Mouse (Mus musculus): ENCODE measurements around the gene Dstn. TPM values are rescaled to one million over a fixed set of nuclear protein-coding genes. Genes with fewer than 3 reads are reported as not detected.

The Dstn gene
- polyA plus RNA-seq, 1 experiment, result 875 TPM

- no peak for TF ChIP-seq CTCF (IDR thresholded peaks at IDR 0.05; ENCODE audit: borderline replicate concordance, insufficient read depth, low read length)
- TF ChIP-seq POLR2A (IDR thresholded peaks at IDR 0.05; ENCODE audit: low read depth, low read length), result no peak; the same call in 1 of the 2 replicates
- peak overlapping the region; percentile 47 for H3K4me3 ChIP-seq (ENCODE audit: insufficient read depth, low read length)
- H3K27ac ChIP-seq (ENCODE audit: insufficient read depth, low read length), result peak overlapping the region; percentile 95
- H3K4me1 ChIP-seq (ENCODE audit: control insufficient read depth, insufficient read depth, low read length), result no peaks in the 10 kb centered on the region
Measured at GRCm38 (mm10) chr2:143914221-143914620, 899 bp upstream of the Dstn start.

- TF ChIP-seq CTCF (IDR thresholded peaks at IDR 0.05; ENCODE audit: borderline replicate concordance, insufficient read depth, low read length), result no peak
- TF ChIP-seq POLR2A (IDR thresholded peaks at IDR 0.05; ENCODE audit: low read depth, low read length), result no peak; the same call in 1 of the 2 replicates
- Histone ChIP-seq H3K4me1 (ENCODE audit: control insufficient read depth, insufficient read depth, low read length) (peaks cover 2% of the 10 kb centered on the region; the same call in 1 of the 2 replicates), H3K27ac (ENCODE audit: insufficient read depth, low read length) (peak overlapping the region; percentile 95), H3K4me3 (ENCODE audit: insufficient read depth, low read length) (peak overlapping the region; percentile 93)
Measured at GRCm38 (mm10) chr2:143915600-143916135, 548 bp downstream of the Dstn start.

GRCm38 (mm10) chr2:143916229-143916628 is 1.1 kb downstream of the Dstn start:
- H3K4me1 ChIP-seq (ENCODE audit: control insufficient read depth, insufficient read depth, low read length), result peaks cover 6% of the 10 kb centered on the region; the same call in 1 of the 2 replicates
- TF ChIP-seq CTCF (IDR thresholded peaks at IDR 0.05; ENCODE audit: borderline replicate concordance, insufficient read depth, low read length), result no peak
- TF ChIP-seq POLR2A (IDR thresholded peaks at IDR 0.05; ENCODE audit: low read depth, low read length), result no peak; the same call in 1 of the 2 replicates
- H3K27ac ChIP-seq (ENCODE audit: insufficient read depth, low read length), result peak overlapping the region; percentile 95
- H3K4me3 ChIP-seq (ENCODE audit: insufficient read depth, low read length), result peak overlapping the region; percentile 93

- Histone ChIP-seq H3K27ac (ENCODE audit: insufficient read depth, low read length) (no peak overlapping the region), H3K4me3 (ENCODE audit: insufficient read depth, low read length) (peak overlapping the region; percentile 93), H3K4me1 (ENCODE audit: control insufficient read depth, insufficient read depth, low read length) (peaks cover 6% of the 10 kb centered on the region; the same call in 1 of the 2 replicates)
- no peak for TF ChIP-seq CTCF (IDR thresholded peaks at IDR 0.05; ENCODE audit: borderline replicate concordance, insufficient read depth, low read length)
- no peak for TF ChIP-seq POLR2A (IDR thresholded peaks at IDR 0.05; ENCODE audit: low read depth, low read length)
Measured at GRCm38 (mm10) chr2:143917622-143918021, 2.5 kb downstream of the Dstn start.

- no peak for TF ChIP-seq CTCF (IDR thresholded peaks at IDR 0.05; ENCODE audit: borderline replicate concordance, insufficient read depth, low read length)
Measured at GRCm38 (mm10) chr2:143918831-143919502, 3.8 kb downstream of the Dstn start.

GRCm38 (mm10) chr2:143924085-143924484 is 9.0 kb downstream of the Dstn start:
- peaks cover 8% of the 10 kb centered on the region; the same call in 1 of the 2 replicates for H3K4me1 ChIP-seq (ENCODE audit: control insufficient read depth, insufficient read depth, low read length)
- no peak overlapping the region for H3K4me3 ChIP-seq (ENCODE audit: insufficient read depth, low read length)
- TF ChIP-seq POLR2A (IDR thresholded peaks at IDR 0.05; ENCODE audit: low read depth, low read length) (no peak), CTCF (IDR thresholded peaks at IDR 0.05; ENCODE audit: borderline replicate concordance, insufficient read depth, low read length) (no peak)
- H3K27ac ChIP-seq (ENCODE audit: insufficient read depth, low read length), result no peak overlapping the region

More at GRCm38 (mm10) chr2:143918831-143919502, 3.8 kb downstream of the Dstn start:
- H3K27ac ChIP-seq (ENCODE audit: insufficient read depth, low read length), result no peak overlapping the region
- H3K4me3 ChIP-seq (ENCODE audit: insufficient read depth, low read length), result peak overlapping the region; percentile 23
- peaks cover 6% of the 10 kb centered on the region; the same call in 1 of the 2 replicates for H3K4me1 ChIP-seq (ENCODE audit: control insufficient read depth, insufficient read depth, low read length)

GRCm38 (mm10) chr2:143925826-143926225 is 10.7 kb downstream of the Dstn start:
- H3K4me1 ChIP-seq (ENCODE audit: control insufficient read depth, insufficient read depth, low read length), result peaks cover 8% of the 10 kb centered on the region
- no peak for TF ChIP-seq CTCF (IDR thresholded peaks at IDR 0.05; ENCODE audit: borderline replicate concordance, insufficient read depth, low read length)
- no peak for TF ChIP-seq POLR2A (IDR thresholded peaks at IDR 0.05; ENCODE audit: low read depth, low read length)
- H3K4me3 ChIP-seq (ENCODE audit: insufficient read depth, low read length), result no peak overlapping the region
- H3K27ac ChIP-seq (ENCODE audit: insufficient read depth, low read length), result no peak overlapping the region

- TF ChIP-seq CTCF (IDR thresholded peaks at IDR 0.05; ENCODE audit: borderline replicate concordance, insufficient read depth, low read length) (no peak), POLR2A (IDR thresholded peaks at IDR 0.05; ENCODE audit: low read depth, low read length) (no peak)
- Histone ChIP-seq H3K27ac (ENCODE audit: insufficient read depth, low read length) (no peak overlapping the region), H3K4me3 (ENCODE audit: insufficient read depth, low read length) (no peak overlapping the region), H3K4me1 (ENCODE audit: control insufficient read depth, insufficient read depth, low read length) (peaks cover 7% of the 10 kb centered on the region; the same call in 1 of the 2 replicates)
Measured at GRCm38 (mm10) chr2:143929607-143930311, 14.6 kb downstream of the Dstn start.

GRCm38 (mm10) chr2:143932340-143932873 is 17.3 kb downstream of the Dstn start:
- H3K4me3 ChIP-seq (ENCODE audit: insufficient read depth, low read length), result no peak overlapping the region
- peaks cover 7% of the 10 kb centered on the region; the same call in 1 of the 2 replicates for H3K4me1 ChIP-seq (ENCODE audit: control insufficient read depth, insufficient read depth, low read length)
- TF ChIP-seq CTCF (IDR thresholded peaks at IDR 0.05; ENCODE audit: borderline replicate concordance, insufficient read depth, low read length) (no peak), POLR2A (IDR thresholded peaks at IDR 0.05; ENCODE audit: low read depth, low read length) (no peak)
- no peak overlapping the region for H3K27ac ChIP-seq (ENCODE audit: insufficient read depth, low read length)
